Mouse (Mus musculus) embryo, embryonic 10 days (tissue): ENCODE measurements at regions not wholly inside any gene's neighbourhood (a gene's known extent, or its start where the extent isn't known, plus 50 kb on each side); places are given as distances from the start of the nearest gene placed in this dataset.

ENCODE experiments used
- DNase-seq: peaks from one replicate; pipeline ENCODE4 v3.0.0-alpha.2; 2015; ENCODE audit warnings: low spot score

DNA sequence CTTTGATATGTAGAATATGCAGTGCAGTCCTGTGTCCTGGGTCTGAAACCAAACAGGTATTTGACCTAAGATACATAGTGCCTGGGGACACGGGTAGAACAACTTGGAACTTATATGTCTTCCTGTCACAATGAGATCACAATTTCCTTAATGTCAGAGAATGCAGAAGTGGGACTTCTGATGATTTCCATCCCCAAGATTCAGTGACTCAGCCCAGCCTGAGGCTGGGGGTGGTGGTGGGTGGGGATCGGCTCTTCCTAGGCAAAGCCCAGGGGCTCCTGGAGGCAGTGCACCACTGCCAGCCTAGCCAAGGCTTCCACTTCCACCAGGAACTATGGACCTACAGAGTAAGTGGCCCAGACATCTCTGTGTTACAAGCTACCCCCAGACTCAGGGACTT, 391.2 kb downstream of the H2al1j start:
- no peak for DNase-seq

DNA sequence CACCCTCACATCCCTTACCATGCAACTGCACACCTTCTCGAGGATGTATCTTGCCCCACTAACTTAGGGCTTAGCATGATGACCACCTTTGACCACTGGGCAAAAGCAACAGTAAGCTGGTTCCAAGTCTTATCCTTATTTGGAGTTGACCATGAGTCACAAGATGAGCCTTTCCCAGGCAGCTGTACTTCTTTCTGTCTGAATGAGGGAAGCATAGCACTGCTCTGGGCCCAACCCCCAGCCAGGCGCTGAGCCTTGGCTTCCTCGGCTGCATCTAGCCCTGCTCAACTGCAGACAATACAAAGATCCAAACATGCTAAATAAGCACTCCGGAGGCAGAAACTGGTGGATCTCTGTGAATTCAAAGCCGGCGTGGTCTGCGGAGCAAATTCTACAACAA, 392.9 kb downstream of the H2al1j start:
- DNase-seq = no peak

DNA sequence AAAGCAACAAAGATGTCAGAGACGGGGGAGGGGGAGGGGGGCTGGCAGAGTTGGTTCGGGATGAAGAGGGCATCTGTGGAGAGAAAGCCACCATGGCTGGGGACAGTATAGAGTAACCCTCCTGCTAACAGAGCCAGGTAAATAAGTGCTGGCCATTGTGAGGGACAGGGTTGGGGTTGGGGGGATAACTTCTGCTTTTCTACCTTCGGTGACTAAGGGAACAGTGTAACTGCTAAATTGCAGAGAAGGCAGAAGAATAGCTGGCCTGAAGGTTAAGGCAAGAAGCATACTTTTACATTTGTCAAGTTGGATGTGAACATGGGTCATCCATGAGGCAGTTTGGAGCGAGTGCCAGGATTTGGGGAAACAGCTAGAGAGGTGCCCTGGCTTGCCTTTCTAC, 395.1 kb downstream of the H2al1j start:
- no peak for DNase-seq

DNA sequence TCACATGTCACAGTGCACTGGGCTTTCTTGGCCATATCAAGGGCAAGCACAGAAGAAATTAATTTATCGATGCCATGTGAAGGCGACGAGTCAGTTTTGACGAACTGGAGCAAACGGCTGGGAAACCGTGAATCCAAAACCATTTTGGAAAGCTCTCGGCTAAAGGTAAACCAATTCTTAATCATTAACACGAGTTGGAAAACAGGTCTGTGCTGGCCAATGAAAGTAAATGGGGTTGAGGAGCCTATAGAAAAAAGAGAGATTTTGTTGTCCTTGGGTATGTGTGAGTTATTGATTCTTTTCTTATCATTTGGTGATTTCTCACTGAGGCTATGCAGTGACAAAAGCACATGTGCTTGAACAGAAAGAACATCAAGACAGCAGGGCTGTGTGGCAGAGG, 397.1 kb downstream of the H2al1j start:
- no peak for DNase-seq

DNA sequence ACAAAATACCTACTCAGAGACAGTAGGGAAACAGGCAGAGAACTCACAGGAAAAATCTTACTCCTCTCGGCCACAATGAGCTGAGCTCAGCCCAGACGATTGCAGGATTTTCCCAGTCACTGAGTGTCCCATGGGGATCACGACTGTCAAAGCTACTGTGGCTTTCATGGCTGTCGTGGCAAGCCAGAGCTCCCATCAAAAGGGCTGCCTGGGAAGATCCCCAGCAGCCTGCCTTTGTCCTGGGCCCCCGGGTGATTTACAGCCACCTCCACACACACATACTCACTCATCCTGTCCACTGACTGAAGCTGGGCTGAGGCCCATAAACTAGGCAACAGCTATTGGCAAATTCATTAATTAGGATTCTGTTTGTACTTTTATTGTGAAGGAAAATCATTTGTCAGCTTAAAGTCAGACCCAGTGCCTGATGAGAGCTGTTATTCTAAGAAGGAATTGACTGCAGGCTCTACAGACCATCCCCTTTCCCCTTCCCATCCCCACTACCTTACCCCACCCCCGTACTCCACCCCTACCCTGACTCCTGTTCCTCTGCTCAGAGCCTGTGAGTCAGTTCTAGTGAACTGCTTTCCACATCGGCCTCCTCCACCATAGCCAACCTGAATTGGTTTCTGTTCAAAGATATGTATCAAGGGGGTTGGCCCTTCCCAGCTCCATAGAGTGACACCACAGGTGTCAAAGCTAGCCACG, 399.1 kb downstream of the H2al1j start:
- DNase-seq = peak; percentile 19

DNA sequence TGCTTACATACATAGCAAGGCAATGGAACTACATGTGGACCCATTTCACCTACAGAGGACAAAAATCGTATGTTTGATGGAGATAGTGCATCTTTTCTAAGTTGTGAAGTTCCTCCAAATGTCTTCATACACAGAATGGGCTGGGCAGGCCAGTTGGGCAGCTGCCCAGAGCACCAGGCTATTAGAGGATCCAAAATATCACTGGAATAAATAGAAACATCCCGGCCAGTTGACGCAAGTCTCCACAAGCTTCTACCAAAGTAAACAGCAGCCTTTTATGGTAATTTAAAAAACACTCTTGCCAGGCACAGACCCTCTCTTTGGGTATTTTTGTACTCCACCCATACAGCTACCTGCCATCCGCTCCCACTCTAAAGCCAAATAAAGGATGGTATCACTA, 400.9 kb downstream of the H2al1j start:
- DNase-seq = no peak

DNA sequence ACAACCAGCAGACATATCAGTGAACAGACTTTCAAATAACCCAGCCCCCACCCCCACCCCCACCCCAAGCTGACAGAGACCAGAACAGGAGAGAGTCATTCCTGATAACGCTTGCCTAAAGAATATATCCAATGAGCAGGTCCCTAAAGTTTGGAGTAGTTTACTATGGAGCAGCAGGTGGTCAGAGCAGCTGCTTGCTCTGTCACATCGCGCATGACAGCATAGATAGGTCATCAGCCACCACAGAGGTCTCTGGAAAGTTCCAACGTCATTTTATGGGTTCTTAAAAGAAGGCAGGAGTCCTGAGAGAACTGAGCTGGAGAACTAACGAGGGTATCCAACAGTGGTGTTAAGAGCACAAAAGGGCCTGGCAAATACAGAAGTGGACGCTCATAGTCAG, 402.4 kb downstream of the H2al1j start:
- DNase-seq = no peak

DNA sequence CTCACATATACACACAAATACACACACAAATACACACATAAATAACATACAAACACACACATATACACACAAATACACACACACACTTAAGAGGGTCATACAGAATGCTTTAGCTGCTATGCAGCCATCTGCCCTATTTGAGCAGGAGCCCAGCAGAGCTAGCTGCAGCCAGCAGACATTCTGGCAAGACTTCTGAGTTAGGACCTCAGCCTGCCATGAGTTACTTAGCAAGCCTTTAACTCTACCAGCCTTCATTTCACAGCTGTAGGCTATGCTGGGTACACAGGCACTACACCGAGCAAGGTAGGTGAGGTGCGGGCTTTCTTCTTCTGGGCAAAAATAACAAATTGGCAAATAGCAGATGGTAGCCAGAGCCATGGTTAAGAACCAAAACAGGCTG, 404.7 kb downstream of the H2al1j start:
- no peak for DNase-seq

DNA sequence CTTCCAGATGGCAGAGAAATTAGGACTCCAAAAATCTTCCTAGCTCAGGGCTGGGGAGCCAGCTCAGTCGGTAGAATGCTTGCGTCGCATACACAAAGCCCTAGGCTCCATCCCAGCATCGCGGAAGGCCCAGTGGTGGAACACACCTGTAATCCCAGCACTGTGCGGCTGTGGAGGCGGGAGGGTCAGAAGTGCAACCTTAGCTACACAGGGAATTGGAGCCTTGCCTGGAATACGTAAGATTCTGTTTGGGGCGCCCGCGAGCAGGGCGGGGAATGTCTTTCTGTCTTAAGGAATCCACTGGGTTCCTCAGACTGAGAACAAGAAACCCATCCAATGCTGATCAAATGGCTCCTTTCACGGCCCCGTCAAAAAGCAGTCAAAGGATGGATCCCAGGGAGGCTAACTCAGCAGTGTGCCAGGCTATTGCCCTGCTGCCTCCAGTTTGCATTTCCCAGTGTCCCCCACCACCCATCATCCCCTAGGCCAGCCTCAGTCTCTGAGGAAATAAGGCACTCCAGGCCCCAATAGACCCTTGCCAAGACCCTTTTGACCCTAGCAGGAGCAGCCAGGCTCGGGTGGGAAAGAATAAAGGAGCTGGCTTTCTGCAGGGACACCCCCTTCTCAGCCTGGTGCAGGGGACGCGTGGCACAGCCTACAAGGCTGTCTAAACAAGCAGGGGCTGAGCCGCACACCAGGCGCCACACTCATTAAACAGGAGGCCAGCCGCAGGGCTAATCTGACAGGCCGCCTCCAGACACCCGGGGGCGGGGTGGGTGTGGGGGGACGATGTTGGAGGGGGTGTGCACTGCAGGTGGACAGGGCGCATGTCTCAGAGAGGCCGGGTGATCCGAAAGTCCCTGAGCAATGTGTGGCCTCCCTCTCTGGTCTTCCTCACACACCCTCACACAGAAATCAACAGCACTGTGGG, 407.1 kb downstream of the H2al1j start:
- DNase-seq = peak; percentile 32

DNA sequence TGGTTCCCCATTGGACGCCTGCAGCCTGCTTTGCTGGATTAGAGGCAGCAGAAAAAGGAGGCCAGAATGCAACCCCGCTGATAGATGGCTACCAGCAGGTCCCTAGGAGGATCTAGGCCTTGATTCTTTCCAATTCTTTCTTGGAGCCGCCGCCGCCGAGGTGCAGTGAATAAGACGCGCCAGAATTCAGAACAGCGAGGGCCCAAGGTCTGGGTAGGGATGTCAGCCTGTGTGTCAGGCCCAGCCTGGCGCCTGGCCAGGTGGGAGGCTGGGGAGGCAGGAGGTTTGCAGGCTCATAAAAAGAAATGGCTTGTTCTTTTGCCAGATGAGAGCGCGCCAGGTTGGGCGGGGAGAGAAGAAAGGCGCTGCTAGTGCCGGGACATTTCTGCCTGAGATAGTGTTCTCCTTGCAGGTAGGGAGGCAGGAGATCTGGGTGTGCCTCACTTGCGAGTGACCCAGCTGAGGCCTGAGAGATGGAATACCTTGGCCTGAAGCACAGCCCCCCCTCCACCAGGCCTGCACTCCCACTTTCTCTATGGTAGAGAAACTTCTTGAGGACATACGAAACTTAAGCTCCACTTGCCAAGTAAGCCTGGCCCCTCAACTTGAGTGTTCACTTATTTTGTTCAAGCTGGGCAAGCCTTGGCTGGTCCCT, 408.0 kb downstream of the H2al1j start:
- no peak for DNase-seq

DNA sequence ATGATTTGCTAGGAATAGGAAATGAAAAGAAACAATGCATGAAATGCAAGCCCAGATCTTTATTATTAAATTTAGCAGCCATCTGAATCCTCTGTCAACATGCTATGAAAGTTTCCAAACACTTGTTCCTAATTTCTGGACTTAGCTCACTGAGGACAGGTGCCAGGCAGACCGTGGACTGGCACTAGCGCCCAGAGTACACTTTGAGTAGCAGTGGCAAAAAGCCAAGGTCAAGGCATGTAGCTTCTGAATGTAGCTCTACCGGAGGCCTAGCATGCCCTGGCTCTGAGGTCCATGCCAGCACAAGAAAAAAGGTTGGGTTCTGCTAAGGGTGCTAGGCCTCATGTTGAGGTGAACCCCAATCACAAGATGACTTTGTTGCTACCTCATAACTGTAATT, 408.9 kb downstream of the H2al1j start:
- DNase-seq = no peak

DNA sequence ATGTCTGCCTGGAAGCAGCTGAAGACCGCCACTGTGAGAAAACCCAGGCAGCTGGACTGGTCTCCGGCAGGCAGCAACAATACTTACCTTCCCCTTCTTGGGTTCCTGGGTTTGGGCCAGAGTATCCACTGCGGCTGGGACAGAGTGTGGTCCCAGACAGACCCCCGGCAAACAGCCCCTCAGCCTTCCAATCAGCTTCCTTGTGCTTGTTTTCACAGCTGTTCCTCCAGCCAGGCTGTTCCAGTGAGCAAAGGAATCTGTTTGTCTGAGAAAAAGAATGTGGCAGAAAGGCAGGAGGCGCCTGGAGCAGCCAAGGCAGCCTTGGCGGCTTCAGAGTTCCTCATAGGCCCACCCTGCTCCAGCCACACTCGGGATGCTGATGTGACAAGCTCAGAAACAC, 411.9 kb downstream of the H2al1j start:
- peak; percentile 25 for DNase-seq

DNA sequence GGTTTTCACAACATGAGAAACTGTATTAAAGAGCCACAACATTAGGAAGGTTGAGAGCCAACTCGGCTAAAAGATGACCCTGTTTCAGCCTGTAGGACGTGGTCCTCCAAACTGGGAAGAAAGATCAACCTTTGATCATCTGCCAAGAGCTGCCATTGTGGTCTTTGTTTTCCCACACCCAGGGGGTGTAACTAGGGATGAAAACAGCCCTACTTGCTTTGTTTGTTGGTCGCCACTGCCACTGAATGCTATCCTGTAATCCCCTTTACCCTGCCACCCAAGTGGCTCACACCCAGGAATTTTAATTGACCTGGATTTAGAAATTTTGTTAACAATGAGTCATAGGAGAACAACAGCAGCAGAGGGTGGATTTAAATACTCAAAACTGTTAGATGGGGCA, 414.2 kb downstream of the Bcor start:
- DNase-seq = no peak

DNA sequence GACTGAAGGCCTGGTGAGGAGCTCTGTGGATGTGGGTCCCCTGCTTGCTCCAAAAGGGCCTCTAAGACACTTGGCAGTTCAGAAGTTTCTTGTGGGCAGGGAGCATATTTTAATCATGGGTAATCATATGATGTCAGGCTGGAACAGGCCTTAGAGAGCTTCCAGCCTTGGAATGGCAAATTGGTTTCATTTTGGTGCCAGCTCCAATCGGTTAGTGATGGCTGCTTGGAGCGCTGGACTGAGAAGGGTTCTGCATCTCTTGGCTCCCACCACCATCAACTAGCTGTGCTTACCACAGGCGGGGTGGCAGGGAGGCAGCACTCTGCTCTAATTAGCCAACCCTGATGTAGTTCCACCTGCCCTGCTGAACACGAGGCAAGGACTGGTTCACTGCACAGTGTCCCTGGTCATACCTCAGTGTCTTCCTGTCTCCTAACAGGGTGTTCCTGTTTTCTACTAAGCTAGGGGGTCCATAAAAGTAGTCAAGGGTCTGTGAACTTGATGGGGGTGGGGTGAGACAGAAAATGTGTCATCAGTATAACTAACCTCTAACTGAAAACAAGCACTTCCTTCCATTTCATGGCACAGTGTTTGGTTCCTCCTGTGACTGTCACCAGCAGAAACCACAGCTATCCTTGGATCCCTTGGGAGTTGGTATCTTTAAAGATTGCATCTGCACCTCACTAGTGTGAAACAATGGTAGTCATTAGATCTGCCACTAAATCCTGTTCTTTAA, 412.6 kb downstream of the Bcor start:
- DNase-seq = no peak

DNA sequence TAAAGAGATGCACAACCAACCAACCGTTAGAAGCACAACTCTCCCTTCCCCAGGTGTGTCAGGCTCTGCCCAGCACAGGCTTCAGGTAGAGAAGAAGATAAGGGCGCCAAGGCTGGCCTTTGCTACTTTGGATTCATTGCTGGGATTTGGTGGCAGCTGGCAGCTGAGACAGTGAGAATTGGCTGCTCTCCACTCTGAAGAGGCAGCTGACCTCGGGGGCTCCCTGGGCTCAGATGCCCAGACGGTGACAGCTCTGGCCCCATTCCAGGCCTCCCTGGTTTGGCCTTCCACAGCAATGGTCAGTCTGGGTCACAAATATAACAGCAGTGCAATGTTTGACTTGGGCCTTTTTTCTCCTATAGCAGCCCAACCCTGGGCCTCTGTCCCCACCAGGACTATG, 411.9 kb downstream of the Bcor start:
- DNase-seq = no peak

DNA sequence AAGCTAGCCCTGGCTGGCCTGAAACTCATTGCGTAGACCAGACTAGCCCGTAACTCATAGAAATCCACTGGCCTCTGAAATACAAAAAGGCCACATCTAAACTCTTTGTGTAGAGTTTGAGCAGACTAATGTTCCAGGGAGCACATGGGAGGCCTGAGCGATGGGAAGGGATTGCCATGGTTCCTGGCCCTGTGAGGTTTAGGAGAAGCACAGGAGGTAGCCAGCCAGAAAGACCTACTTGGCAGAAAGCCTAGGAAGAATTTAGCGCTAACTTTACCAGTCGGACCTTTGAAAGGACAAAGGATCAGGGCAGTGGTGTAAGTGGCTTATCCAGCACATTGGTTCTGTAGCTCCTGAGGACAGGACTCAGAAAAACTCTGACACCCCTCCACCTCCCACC, 407.6 kb downstream of the Bcor start:
- DNase-seq = no peak

DNA sequence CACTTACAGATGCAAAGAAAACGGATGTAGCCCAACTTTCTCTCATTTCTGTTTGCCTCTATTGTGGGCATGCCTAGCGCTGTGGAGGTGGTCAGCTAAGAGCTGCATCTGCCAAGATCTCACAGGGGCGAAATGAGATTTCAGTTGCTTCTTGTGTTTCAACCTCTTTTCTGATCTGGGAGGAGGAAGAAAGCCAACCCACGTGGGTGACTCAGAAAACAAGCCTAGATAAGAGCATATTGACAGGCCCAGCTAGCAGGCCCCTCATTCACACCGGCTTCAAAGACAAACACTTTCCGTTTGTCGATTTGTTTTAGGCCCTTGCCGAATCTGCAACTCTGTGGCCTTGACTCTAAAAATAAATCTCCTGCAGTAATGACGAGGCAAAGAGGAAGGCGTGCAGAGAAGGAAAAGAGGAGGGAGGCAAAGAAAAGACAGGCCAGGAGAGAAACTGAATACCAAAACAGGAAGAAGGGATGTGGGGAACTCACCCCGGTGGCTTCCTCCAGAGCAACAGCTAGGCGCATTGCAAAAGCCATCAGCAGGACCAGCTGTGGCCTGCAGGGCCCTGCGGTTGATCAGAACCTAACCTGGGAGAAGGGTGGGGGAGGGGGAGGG, 407.1 kb downstream of the Bcor start:
- peak; percentile 6 for DNase-seq

DNA sequence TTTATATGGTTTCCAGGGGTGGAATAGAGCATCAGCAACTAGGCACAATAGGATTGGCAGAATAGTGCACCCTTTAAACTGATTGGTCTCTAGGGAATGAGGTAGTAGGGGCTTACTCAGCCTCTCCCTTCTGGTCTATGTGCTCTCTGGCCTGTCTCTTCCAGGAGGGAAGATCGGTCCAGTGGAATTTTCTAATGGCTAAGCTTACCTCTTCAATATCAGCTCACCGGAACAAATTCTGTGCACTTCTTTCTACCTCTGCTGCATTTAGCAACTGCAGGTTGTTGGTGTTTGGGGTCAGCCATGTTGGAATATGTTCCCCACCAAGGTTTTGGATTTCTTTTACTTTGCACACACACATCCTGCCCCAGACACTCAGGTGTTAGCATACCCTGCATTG, 405.1 kb downstream of the Bcor start:
- no peak for DNase-seq

DNA sequence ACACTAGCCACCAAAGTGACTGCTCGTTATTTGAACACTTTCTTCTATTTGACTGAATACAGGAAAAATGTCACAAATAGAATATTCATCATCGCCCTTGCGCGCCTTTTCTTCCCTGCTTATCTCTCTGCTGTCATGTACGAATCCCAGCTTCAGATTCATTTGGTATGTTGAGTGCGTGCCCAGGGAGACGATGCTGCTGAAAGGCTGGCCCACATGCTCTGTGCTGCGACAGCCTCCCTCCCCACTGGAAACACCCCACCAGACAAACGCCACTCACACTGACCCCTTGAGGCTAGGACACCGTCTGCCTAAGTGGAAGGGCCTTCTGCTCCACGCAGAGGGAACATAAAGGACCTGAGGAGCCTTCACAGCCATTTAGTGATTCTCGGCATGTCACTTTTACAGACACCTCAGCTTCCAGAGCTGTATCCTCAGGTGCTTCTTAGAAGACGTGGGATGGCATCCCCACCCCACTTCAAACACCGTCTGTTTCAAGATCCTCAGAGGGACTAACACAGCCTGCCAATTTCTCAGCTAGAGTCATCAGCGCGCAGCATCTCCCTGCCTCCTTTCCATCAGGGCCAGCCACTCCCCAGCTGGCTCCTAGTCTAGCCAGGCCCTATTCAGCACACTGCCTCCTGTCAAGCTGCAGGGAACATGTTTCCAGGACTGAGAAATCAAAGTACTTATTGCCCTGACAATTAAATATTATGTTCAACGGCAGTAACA, 396.6 kb downstream of the Bcor start:
- no peak for DNase-seq

DNA sequence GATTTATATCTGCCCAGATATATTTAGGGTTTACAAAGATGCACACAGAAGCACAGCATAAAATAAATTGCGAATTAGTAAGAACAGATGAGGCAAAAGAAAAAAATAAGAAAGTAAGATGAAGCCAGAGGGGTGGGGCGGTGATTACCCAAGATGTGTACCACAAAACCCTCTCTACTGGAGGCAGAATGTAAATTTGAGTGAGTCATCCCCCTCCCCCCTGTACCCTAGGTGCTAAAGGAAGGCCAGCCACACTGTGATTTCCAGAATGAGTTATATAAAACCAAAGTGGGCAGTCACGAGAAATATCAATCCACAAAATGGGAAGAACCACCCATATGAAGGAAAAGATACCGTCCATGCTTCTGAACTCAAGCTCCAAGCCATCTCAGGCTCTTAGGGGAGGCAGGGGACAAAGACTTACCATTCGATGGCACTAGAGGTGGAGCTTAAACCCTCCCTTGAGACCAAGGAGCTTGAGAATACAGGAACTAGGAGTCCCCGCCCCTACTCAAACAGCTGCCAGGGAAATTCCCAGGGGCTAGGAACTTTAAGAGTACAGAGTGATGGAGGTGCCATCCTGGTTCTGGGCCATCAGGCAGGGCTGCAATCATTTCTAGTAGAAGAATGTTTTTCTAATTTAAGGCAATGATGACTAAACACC, 383.8 kb downstream of the Bcor start:
- no peak for DNase-seq

DNA sequence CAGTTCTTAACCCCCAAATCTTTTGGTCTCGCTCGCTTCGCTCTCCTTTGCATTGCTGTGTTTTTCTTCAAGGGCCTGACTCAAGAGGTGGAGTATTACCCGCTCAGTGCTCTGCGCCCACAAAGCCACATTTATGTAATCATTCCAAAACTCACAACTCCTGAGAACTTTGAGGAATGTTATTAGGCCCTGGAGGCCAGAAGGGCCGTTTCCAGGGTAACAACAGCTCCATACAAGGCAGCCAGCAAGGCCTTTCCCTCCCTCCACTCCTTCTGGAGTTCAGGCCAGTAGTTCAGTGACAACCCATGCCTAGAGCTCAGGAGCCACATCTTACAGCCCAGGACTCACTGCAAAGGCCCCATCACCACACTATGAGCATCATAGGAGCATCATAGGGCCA, 365.1 kb downstream of the Bcor start:
- peak; percentile 18 for DNase-seq
